Mouse (Mus musculus) splenic B cell, adult 2 months (primary cell): ENCODE measurements around the gene Olfr690.
"Not testable (repeated sequence)": the region's sequence is repeated elsewhere in the genome, so short reads cannot be mapped to it uniquely, and the experiment has no call there.

Source experiments
- DNase-seq: peaks from one replicate; pipeline ENCODE4 v3.0.0-alpha.2; 2011; ENCODE audit warnings: low read depth, low spot score
- H3K27me3 ChIP-seq: 2 replicates; pipeline ENCODE4 v1.6.1; 2012; ENCODE audit warnings: mild to moderate bottlenecking, low read length, moderate library complexity, mixed read lengths; ENCODE audit not compliant: control insufficient read depth, poor library complexity, insufficient read depth, severe bottlenecking
- H3K36me3 ChIP-seq: 2 replicates; pipeline ENCODE4 v1.6.1; 2012; ENCODE audit warnings: mild to moderate bottlenecking, low read length, moderate library complexity, mixed read lengths; ENCODE audit not compliant: control insufficient read depth, poor library complexity, insufficient read depth, severe bottlenecking

Gene Olfr690

DNA sequence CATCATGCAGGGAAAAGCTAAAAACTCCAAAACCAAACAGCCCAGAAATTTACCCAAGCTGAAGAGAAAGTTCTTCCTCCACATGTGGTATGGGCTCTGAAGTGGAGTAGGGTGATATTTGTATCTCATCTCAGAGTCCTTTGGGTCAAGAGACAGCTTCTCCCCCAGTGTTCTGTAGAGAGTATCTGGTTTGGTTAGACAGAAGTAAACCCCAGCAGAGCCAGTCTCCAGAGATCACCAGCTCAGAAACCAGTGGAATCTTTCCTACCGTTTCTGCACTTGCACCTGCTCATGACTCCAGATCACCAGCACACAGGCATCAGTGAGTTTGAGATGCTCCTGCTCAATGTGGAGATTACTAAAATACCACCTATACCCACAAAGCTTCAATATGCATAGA is at the start of gene Olfr690:
Gene Olfr690, minus strand, starts transcription at position 101 of the 400 bp plus-strand sequence.
- no peak for DNase-seq

DNA sequence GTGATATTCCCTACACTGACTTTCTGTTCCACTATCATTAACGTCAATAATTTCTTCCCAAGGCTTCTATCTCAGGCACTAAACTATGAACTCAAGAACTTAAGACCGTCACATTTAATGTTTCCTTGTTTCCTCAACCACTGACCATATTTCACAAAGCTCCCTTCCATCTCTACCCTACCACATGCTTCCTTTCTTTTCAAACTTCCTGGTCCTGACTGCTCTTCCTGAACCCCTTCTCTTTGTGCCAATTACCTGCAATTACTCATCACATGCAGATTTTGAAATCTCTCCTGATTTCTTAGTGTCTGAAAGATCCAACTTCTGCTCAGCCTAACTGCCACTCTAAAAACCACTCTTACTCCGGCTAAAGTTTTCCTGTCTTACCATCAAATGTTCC is 46.4 kb upstream of the Olfr690 start:
- H3K36me3 ChIP-seq, result peaks cover 18% of the 10 kb centered on the region
- no peak for DNase-seq
- H3K27me3 ChIP-seq, result no peaks in the 10 kb centered on the region

More for the DNA sequence above, at the start of gene Olfr690:
- no peaks in the 10 kb centered on the region for H3K27me3 ChIP-seq
- H3K36me3 ChIP-seq, result no peaks in the 10 kb centered on the region

DNA sequence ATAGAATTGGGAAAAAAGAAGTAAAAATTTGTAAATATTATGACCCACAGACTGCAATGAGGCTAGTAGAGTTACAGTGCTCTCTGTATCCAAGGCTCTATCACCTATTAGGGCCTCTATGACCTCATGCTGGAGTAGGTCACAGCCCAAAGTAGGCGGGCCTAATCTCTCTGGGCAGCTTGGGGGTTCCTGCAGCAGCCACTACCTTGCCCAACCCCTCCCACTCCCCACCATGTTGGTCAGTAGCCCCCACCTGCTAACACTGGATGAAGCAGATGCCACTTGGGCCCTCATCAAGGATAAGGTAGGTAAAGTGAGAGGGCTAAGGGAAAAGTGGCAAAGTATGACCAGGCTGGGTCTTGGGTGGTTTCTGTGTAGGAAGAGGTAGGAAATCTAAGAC is 41.0 kb upstream of the Olfr690 start, which contains the start of gene Gm5901:
Gene Gm5901, plus strand, starts transcription at position 173 of the 400 bp plus-strand sequence.
- H3K27me3 ChIP-seq, result no peaks in the 10 kb centered on the region
- H3K36me3 ChIP-seq, result peaks cover 6% of the 10 kb centered on the region
- DNase-seq, result no peak

DNA sequence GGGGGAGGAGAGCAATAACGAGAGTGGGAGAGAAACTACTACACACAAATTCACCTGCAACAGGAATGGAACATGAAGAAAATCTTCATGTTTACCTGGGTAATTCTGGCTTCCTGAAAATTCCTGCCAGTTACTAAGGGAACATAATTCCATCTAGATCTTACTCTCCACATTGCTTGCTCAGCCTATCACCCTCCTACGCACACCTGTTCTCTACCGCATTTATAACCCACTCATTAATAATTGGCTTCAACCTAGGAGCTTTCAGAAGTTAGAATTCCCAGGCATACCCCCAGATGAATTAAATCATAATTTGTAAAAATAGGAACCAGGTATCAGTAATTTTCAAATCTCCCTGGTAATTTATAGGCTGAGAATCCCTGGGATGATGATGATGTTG is 40.1 kb upstream of the Olfr690 start:
- no peak for DNase-seq
- Histone ChIP-seq H3K36me3 (peaks cover 4% of the 10 kb centered on the region), H3K27me3 (no peaks in the 10 kb centered on the region)

DNA sequence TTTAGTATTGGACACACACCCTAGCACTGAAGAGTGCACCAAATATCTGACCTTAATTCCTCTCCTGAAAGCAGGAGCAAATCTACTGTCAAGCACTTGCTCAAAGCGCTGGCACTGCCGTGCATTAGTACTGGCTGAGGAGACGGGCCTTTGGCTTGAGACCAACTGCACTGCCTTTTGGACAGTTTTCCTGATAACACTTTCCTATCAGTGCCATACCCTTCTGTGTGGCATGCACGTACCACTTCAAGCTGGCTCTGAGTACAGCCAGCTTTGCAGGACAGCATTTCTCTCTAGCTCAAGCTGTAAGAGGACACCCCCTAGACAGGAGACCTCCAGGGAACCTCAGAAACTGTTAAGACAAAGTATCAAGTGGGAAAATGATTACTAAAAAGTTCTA is 39.6 kb upstream of the Olfr690 start:
- Histone ChIP-seq H3K27me3 (no peaks in the 10 kb centered on the region), H3K36me3 (peaks cover 1% of the 10 kb centered on the region; the same call in 1 of the 2 replicates)
- DNase-seq, result no peak

DNA sequence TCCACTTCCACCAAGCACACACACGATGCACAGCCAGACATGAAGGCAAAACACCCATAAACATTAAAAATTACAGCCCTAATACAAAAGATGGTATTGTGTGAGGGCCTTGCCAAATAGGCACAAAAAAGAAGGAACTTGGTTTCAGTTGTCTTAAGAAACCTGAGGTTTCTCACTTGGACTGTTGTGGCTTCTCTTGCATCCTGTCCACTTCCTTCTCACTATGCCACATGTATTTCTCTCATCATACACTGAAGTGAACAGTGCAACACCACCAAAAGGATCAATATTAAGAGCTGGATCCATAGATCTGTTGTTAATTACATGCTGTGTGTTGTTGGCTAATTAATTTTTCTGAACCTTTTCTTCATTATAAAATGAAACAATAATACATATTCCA is 39.0 kb upstream of the Olfr690 start:
- peaks cover 1% of the 10 kb centered on the region; the same call in 1 of the 2 replicates for H3K36me3 ChIP-seq
- DNase-seq, result peak; percentile 45
- no peaks in the 10 kb centered on the region for H3K27me3 ChIP-seq

DNA sequence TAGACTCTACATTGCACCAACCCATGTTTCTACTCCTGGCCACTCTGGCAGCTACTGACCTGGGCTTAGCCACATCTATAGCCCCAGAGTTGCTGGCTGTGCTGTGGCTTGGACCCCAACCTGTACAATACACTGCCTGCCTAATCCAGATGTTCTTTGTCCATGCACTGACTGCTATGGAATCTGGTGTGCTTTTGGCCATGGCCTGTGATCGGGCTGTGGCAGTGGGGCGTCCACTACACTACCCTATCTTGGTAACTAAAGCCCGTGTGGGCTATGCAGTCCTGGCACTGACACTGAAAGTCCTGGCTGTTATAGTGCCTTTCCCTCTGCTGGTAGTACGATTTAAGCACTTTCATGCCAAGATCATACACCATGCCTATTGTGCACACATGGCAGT is 34.6 kb upstream of the Olfr690 start:
- H3K27me3 ChIP-seq, result no peaks in the 10 kb centered on the region
- DNase-seq, result no peak
- no peaks in the 10 kb centered on the region for H3K36me3 ChIP-seq

DNA sequence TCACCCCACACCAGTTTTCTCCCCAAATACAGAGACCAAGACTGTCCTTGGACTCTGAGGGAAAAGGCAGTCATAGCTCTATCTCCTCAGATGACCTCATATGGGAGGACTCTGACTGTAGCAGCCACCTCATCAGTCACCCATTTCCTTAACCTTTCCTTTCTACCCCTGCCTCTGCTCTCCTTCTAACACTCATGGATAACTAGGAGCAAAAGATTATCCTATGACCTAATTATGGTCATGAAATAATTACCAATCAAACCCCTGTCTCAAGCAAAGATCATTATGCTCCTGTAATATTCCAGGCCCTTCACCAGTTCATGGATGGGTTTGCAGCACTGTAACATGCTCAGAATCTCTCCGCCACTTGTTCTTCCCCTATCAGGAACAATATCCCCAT is 34.0 kb upstream of the Olfr690 start, which contains the start of gene Olfr692:
Gene Olfr692, plus strand, starts transcription at position 301 of the 400 bp plus-strand sequence.
- H3K27me3 ChIP-seq, result no peaks in the 10 kb centered on the region
- no peaks in the 10 kb centered on the region for H3K36me3 ChIP-seq
- DNase-seq, result no peak

DNA sequence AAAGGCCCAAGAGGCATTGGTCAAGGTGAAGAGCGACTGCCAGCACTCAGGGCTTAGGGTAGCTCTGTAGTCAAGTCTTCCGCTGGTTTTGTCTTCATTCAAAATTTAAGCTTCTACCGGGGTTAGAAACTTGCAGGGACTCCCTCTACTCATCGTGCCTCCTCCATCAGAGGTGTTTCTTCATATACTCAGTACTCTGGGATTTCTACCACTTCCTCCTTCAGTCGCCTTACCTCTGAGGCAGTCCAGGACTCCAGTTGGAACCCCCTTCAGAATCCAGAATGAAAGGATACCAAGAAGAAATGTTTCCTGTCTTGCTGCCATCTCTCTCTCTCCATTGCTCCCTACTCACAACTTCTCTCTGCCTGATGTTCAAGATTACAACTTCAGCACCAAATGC is 33.4 kb upstream of the Olfr690 start:
- no peaks in the 10 kb centered on the region for H3K36me3 ChIP-seq
- no peak for DNase-seq
- H3K27me3 ChIP-seq, result no peaks in the 10 kb centered on the region

DNA sequence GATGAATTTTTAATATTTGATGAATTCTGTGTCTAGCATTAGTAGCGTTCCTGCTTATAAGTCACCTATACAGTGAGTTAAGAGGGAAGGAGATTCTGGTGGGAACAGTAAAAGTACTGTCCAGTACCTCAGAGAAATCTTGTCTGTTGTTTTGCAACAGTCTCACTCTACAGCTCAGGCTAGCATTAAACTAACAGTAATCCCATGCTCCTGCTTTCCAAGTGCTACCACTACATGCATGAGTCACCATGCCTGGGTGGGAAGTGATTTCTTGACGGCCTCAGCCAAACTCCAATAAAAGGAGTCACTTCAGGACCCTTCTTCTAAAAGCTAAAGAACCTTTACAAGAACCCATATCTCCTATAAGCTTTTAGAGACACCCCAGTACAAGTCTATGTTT is 27.8 kb upstream of the Olfr690 start:
- DNase-seq, result no peak
- Histone ChIP-seq H3K36me3 (no peaks in the 10 kb centered on the region), H3K27me3 (no peaks in the 10 kb centered on the region)

DNA sequence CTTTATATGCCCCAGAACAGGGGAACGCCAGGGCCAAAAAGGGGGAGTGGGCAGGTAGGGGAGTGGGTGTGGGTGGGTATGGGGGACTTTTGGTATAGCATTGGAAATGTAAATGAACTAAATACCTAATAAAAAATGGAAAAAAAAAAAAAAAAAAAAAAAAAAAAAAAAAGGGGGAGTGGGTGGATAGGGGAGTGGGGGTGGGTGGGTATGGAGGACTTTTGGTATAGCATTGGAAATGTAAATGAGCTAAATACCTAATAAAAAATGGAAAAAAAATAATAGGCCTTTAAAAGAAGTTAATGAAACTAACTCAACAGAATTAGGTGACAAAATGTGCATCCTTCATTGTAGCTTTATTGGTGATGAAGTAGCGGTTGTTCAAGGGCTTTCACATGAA is 22.6 kb upstream of the Olfr690 start:
- not testable (repeated sequence) for H3K36me3 ChIP-seq, DNase-seq, H3K27me3 ChIP-seq

DNA sequence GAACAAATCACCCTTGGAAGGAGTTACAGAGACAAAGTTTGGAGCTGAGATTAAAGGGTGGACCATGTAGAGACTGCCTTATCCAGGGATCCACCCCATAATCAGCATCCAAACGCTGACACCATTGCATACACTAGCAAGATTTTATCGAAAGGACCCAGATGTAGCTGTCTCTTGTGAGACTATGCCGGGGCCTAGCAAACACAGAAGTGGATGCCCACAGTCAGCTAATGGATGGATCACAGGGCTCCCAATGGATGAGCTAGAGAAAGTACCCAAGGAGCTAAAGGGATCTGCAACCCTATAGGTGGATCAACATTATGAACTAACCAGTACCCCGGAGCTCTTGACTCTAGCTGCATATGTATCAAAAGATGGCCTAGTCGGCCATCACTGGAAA is 22.2 kb upstream of the Olfr690 start:
- not testable (repeated sequence) for H3K27me3 ChIP-seq, DNase-seq, H3K36me3 ChIP-seq

DNA sequence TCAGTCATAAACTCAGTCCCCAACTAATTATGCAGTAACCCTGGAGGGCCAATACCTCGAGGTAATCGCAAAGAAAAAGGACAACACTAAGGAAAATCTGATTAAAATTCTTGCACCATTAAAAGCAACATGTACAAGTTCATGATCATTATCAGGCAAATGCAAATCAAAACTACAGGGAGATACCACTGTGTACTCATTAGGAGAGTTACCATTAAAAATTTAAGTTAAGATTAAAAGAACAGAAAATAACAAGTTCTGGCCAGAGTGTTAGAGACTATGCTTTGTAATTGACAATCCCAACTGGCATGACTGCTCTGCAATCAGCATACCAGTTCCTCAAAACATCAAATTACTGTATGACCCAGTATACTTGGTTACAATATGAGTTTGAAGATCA is 8.8 kb upstream of the Olfr690 start:
- Histone ChIP-seq H3K36me3 (no peaks in the 10 kb centered on the region), H3K27me3 (no peaks in the 10 kb centered on the region)
- no peak for DNase-seq

DNA sequence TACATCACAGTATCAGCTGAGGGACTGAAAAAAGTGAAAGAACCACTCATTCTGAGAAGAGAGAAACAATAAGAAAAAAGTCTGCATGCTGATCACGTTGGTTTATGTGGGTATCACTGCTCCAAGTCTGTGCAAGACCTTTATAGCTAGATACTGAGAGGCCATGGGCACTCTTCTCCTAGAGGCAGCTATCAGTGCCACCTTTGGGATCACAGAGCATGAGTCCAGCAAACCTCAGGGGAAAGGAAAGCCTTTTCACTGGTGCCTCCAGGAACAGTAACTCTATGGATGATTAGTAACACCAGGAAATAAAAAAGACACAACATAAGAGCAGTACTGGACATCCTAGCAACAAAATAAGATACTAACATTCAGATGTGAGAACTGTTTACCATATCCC is 8.3 kb upstream of the Olfr690 start, which contains the start of gene Olfr691:
Gene Olfr691, minus strand, starts transcription at position 101 of the 400 bp plus-strand sequence.
- DNase-seq, result no peak
- Histone ChIP-seq H3K27me3 (no peaks in the 10 kb centered on the region), H3K36me3 (no peaks in the 10 kb centered on the region)

DNA sequence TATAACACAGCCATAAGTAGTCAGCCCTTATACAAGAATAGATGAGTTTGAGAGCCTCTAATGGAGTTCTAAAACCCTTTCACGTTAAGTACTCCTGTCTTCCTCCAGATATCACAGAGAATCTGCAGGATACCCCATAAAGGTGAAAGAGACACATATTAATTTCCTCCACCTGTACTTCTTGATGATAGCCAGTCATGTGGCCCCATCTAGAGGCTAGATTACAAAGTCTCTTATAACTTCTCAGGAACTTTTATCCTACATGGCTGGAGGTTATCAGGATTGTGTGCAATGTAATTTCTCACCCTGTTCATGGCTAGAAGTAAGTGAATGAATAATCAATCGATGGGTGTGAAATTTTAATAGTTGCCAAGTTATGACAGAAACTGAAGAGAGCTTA is 8.6 kb downstream of the Olfr690 start:
- no peaks in the 10 kb centered on the region for H3K36me3 ChIP-seq
- no peaks in the 10 kb centered on the region for H3K27me3 ChIP-seq
- DNase-seq, result no peak

DNA sequence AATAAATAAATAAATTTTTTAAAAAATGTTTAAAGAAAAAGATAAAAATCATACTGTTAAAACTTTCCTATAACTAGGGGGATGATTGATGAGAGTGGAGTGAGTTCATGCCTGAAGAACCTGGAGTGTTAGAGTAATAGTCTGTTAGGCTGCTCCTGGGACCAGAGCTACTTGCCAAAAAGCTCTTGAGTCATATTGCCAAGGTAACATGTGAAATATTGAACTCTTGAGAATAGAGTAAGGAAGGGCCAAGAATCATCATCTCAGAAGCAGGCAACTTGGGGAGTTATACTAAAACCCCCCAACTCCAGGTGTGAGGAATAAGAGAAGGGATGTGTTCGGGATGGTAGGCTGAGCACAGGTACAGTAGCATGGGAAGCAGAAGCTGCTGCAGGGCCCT is 23.0 kb downstream of the Olfr690 start, which contains the start of gene Olfr689:
Gene Olfr689, plus strand, starts transcription at position 301 of the 400 bp plus-strand sequence.
- Histone ChIP-seq H3K36me3 (no peaks in the 10 kb centered on the region), H3K27me3 (no peaks in the 10 kb centered on the region)
- DNase-seq, result no peak
